Mouse (Mus musculus) midbrain, embryonic 16.5 days (tissue): ENCODE data around the gene Mdm1. TPM values are rescaled to one million over a fixed set of nuclear protein-coding genes. Genes with fewer than 3 reads are reported as not detected.

Experiments
- ATAC-seq: fragments of 200-750 bp; cut with Nextera tagmentation; 2 replicates; pipeline ENCODE4 v1.8.0; 2017; ENCODE audit warnings: moderate TSS enrichment
- H3K27ac ChIP-seq: fragments of 300-500 bp; sonication (generic); 2 replicates; pipeline ENCODE4 v1.5.1; 2014; ENCODE audit warnings: mild to moderate bottlenecking, low read length, mixed read lengths
- H3K27me3 ChIP-seq: fragments of 300-500 bp; sonication (generic); 2 replicates; pipeline ENCODE4 v1.6.1; 2014; ENCODE audit warnings: low read depth, low read length, mixed read lengths; ENCODE audit not compliant: control insufficient read depth, insufficient read depth
- H3K36me3 ChIP-seq: fragments of 300-500 bp; sonication (generic); 2 replicates; pipeline ENCODE4 v1.6.1; 2014; ENCODE audit warnings: mild to moderate bottlenecking, low read length, moderate library complexity, mixed read lengths; ENCODE audit not compliant: control insufficient read depth, insufficient read depth
- H3K4me1 ChIP-seq: fragments of 300-500 bp; sonication (generic); 2 replicates; pipeline ENCODE4 v1.6.1; 2014; ENCODE audit warnings: mild to moderate bottlenecking, low read length, mixed read lengths; ENCODE audit not compliant: control insufficient read depth, insufficient read depth
- H3K4me2 ChIP-seq: fragments of 300-500 bp; sonication (generic); 2 replicates; pipeline ENCODE4 v1.6.1; 2014; ENCODE audit warnings: mild to moderate bottlenecking, low read length, mixed read lengths
- H3K4me3 ChIP-seq: fragments of 300-500 bp; sonication (generic); 2 replicates; pipeline ENCODE4 v1.5.1; 2014; ENCODE audit warnings: low read depth, mild to moderate bottlenecking, low read length, moderate library complexity, mixed read lengths
- H3K9ac ChIP-seq: fragments of 300-500 bp; sonication (generic); 2 replicates; pipeline ENCODE4 v1.6.1; 2014; ENCODE audit warnings: low read depth, low read length, mixed read lengths
- H3K9me3 ChIP-seq: fragments of 300-500 bp; sonication (generic); replicated peaks from 2 replicates; pipeline ENCODE4 v1.6.1; 2014; ENCODE audit warnings: mild to moderate bottlenecking, low read length, mixed read lengths; ENCODE audit not compliant: control insufficient read depth, poor library complexity, severe bottlenecking
- WGBS: fragments of 180-500 bp; shearing (Covaris S2); extraction: QIAGEN DNeasy Blood & Tissue Kit; methylation state at CpG from one replicate; pipeline ENCODE4 v1.1.7; 2014; 5-methylcytosine and 5-hydroxymethylcytosine counted together
- polyA plus RNA-seq: library from polyadenylated mRNA; unstranded; fragments of >200 nt; fragmentation: Nextera tagmentation; extraction: Ambion mirVana; gene quantifications from 2 replicates; pipeline ENCODE4 v1.2.1, GENCODE M21; 2015

Gene Mdm1
- 30.6 and 31.7 TPM in 2 replicates for polyA plus RNA-seq

- H3K27ac ChIP-seq = peak within 1 kb of the TSS; percentile 58; the same call in 1 of the 2 replicates
- H3K4me2 ChIP-seq = peak within 1 kb of the TSS; percentile 71
- no peaks in the 10 kb centered on the region for H3K36me3 ChIP-seq
- ATAC-seq = peak; percentile 100
- WGBS = 5% methylated on average over 47 of the region's 47 CpGs
- peak within 1 kb of the TSS; percentile 76 for H3K9ac ChIP-seq
- peaks cover 7% of the 10 kb centered on the region for H3K4me1 ChIP-seq
- H3K9me3 ChIP-seq = no peaks in the 10 kb centered on the region
- peak within 1 kb of the TSS; percentile 81 for H3K4me3 ChIP-seq
- H3K27me3 ChIP-seq = no peaks in the 10 kb centered on the region
These were observed at the start of gene Mdm1 for GRCm38 (mm10) chr10:118141018-118141883. Gene Mdm1 (plus strand): TSS chr10:118141811.

DNA sequence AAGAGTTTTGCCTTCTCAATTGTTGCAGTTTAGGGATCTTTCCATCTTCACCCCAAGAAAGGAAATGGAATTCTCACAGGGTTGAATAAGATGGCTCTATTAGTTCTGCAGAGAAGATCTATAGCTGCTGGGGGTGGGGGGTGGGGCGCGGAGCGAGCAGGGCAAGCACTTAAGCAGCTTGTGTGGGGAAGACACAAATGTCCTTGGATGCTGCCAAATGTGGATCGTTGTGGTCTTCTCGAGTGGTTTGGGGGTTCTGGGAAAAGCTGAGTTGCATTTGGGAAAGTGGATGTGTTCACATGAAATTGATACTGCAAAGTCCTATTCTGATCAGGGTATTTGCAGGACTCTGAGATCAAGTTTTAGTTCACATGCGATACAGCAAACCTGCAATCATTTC lies 48.9 kb upstream of the Mdm1 start:
- Histone ChIP-seq H3K9ac (no peak overlapping the region), H3K4me3 (no peak overlapping the region), H3K27me3 (no peaks in the 10 kb centered on the region), H3K9me3 (no peaks in the 10 kb centered on the region), H3K36me3 (no peaks in the 10 kb centered on the region), H3K27ac (no peak overlapping the region), H3K4me1 (peaks cover 5% of the 10 kb centered on the region; the same call in 1 of the 2 replicates), H3K4me2 (no peak overlapping the region)
- no peak for ATAC-seq
- 85% methylated on average over 6 of the region's 6 CpGs for WGBS

GRCm38 (mm10) chr10:118093728-118094127 lies 47.9 kb upstream of the Mdm1 start:
- 77% methylated on average over 9 of the region's 9 CpGs for WGBS
- 0 out of 2 replicates have a peak, but pooled peaks cover 2% of the 10 kb centered on the region for H3K4me1 ChIP-seq
- H3K4me3 ChIP-seq = no peak overlapping the region
- H3K9ac ChIP-seq = no peak overlapping the region
- no peak overlapping the region for H3K27ac ChIP-seq
- ATAC-seq = no peak
- H3K4me2 ChIP-seq = no peak overlapping the region
- no peaks in the 10 kb centered on the region for H3K9me3 ChIP-seq
- H3K27me3 ChIP-seq = no peaks in the 10 kb centered on the region
- H3K36me3 ChIP-seq = no peaks in the 10 kb centered on the region

DNA sequence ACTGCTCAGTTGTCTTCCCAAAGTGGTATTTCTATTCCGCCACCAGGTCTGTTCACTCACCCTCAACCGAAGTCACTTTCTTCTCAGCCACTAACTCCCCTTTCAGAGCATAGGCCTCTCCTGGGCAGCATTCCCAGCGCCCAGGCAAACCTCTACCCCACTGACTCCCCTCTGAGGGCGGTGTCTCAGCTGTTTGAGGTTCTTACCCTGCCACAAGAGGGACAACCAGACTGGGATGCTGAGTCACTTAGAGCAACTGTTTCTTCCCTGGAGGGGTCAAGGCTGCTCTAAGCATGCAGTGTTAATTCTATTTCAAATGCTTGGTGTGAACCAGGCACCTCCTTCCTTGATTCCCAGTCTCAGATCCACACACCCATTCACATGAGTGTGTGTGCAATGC lies 46.8 kb upstream of the Mdm1 start:
- Histone ChIP-seq H3K9me3 (no peaks in the 10 kb centered on the region), H3K36me3 (no peaks in the 10 kb centered on the region), H3K4me3 (no peak overlapping the region), H3K4me2 (no peak overlapping the region), H3K27ac (no peak overlapping the region), H3K9ac (no peak overlapping the region), H3K27me3 (no peaks in the 10 kb centered on the region), H3K4me1 (0 out of 2 replicates have a peak, but pooled peaks cover 2% of the 10 kb centered on the region)
- WGBS = 80% methylated on average over 4 of the region's 4 CpGs
- no peak for ATAC-seq

- ATAC-seq = no peak
These were observed 45.4 kb upstream of the Mdm1 start for GRCm38 (mm10) chr10:118096223-118096622.

GRCm38 (mm10) chr10:118097898-118098297 lies 43.7 kb upstream of the Mdm1 start:
- no peak for ATAC-seq

More at GRCm38 (mm10) chr10:118096223-118096622, 45.4 kb upstream of the Mdm1 start:
- H3K4me1 ChIP-seq = peaks cover 6% of the 10 kb centered on the region; the same call in 1 of the 2 replicates
- 87% methylated on average over 6 of the region's 6 CpGs for WGBS
- H3K9me3 ChIP-seq = no peaks in the 10 kb centered on the region
- no peak overlapping the region for H3K4me2 ChIP-seq
- no peak overlapping the region for H3K27ac ChIP-seq
- H3K4me3 ChIP-seq = no peak overlapping the region
- no peaks in the 10 kb centered on the region for H3K27me3 ChIP-seq
- H3K9ac ChIP-seq = no peak overlapping the region
- H3K36me3 ChIP-seq = no peaks in the 10 kb centered on the region

GRCm38 (mm10) chr10:118100570-118100969 lies 41.0 kb upstream of the Mdm1 start:
- no peak overlapping the region for H3K4me3 ChIP-seq
- no peaks in the 10 kb centered on the region for H3K9me3 ChIP-seq
- 35% methylated on average over 5 of the region's 5 CpGs for WGBS
- no peaks in the 10 kb centered on the region for H3K36me3 ChIP-seq
- H3K4me2 ChIP-seq = no peak overlapping the region
- H3K9ac ChIP-seq = no peak overlapping the region
- H3K27me3 ChIP-seq = no peaks in the 10 kb centered on the region
- no peak for ATAC-seq
- H3K27ac ChIP-seq = no peak overlapping the region
- H3K4me1 ChIP-seq = peaks cover 6% of the 10 kb centered on the region; the same call in 1 of the 2 replicates

More at GRCm38 (mm10) chr10:118097898-118098297, 43.7 kb upstream of the Mdm1 start:
- H3K9ac ChIP-seq = no peak overlapping the region
- H3K4me2 ChIP-seq = no peak overlapping the region
- H3K27me3 ChIP-seq = no peaks in the 10 kb centered on the region
- no peak overlapping the region for H3K4me3 ChIP-seq
- H3K4me1 ChIP-seq = peaks cover 6% of the 10 kb centered on the region; the same call in 1 of the 2 replicates
- WGBS = 67% methylated on average over 3 of the region's 3 CpGs
- no peaks in the 10 kb centered on the region for H3K9me3 ChIP-seq
- no peaks in the 10 kb centered on the region for H3K36me3 ChIP-seq
- H3K27ac ChIP-seq = no peak overlapping the region

DNA sequence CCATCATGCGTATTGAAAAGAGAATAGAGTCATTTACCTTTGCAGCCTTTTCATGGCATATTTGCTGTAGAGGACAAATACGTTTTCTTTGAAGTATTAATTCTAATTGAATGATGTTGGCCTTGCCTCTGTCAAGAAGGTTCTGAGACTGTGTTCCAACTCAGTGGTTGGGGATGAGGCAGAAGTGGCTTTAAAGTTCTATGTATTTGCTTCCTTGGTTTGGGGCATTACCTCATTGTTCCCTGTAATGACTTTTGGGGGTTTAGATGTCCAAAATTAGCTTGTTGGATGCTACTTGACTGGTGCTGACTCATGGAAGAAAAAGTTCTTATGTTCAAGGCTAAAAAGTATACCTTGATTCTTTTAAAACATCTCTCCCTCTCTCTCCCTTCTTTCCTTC lies 40.6 kb upstream of the Mdm1 start:
- no peaks in the 10 kb centered on the region for H3K9me3 ChIP-seq
- no peaks in the 10 kb centered on the region for H3K27me3 ChIP-seq
- ATAC-seq = no peak
- no peaks in the 10 kb centered on the region for H3K36me3 ChIP-seq
- H3K4me1 ChIP-seq = peaks cover 6% of the 10 kb centered on the region; the same call in 1 of the 2 replicates
- no peak overlapping the region for H3K9ac ChIP-seq
- H3K27ac ChIP-seq = no peak overlapping the region
- WGBS = 69% methylated on average over 2 of the region's 2 CpGs
- H3K4me3 ChIP-seq = no peak overlapping the region
- no peak overlapping the region for H3K4me2 ChIP-seq
